Mouse (Mus musculus) liver, embryonic 14.5 days (tissue): ENCODE results near the gene Fbxo36.

ENCODE experiments used
- CTCF ChIP-seq: IDR thresholded peaks from 2 replicates; pipeline ENCODE4 v1.5.1; 2016; ENCODE audit warnings: antibody characterized with exemption, low read depth, control low read depth
- EP300 ChIP-seq: IDR thresholded peaks from 2 replicates; pipeline ENCODE4 v1.6.1; 2016; ENCODE audit warnings: antibody characterized with exemption, low read depth

GRCm38 (mm10) chr1:84943549-84943948, 103.9 kb downstream of the Fbxo36 start:
- TF ChIP-seq EP300 (no peak), CTCF (no peak)
